Comparison of ENCODE assay signal across 19 mouse cellular contexts in the genomic region with DNA sequence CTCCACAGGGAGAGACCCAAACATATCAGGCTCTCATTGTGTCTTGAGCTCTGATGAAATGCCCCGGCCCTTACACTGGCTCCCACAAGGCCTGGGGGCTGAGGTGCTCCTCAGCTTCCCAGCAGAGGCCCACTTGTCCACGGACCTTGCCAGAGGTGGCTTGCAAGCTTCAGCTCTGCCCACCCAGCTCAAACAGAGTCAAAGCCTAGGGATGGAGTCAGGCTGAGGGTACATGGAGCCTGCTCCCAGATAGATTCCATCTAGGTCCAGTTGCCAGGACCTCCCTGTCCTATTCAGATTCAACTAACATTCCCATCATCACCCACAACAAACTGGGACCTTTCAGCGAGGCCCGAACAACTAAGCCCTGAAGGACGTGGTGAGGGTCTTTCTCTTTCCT. TPM values are rescaled to one million over a fixed set of nuclear protein-coding genes. Genes with fewer than 3 reads are reported as not detected.
DNase-seq lines count a peak whose midpoint lies in the region; ATAC-seq and TF ChIP-seq lines count a peak whose summit lies in the region.
"Had no signal": no experiment of that assay in that cellular context is flagged by ENCODE, and none has a peak within 500 bp of the region (broad histone marks: within the 10 kb centered on the region; RNA-seq: fewer than 3 reads in every experiment).

No protein-coding gene starts in this region.

- ATAC-seq in forebrain, postnatal 0 days = no peak
- no peak for ATAC-seq in liver, embryonic 11.5 days (replicated peaks; ENCODE audit: low FRiP score)
- no peak for ATAC-seq in liver, embryonic 14.5 days (ENCODE audit: insufficient read depth)
- ATAC-seq in megakaryocyte-erythroid progenitor cell, adult 5-6 weeks (replicated peaks; ENCODE audit: low FRiP score, low TSS enrichment, poor library complexity, severe bottlenecking) = no peak

- no peak for DNase-seq in forebrain, embryonic 10.5 days (ENCODE audit: extremely low spot score, low spot score)
- no peak for DNase-seq in forebrain, postnatal 0 days
- no peak for DNase-seq in liver, embryonic 11.5 days (ENCODE audit: low spot score)
- no peak for DNase-seq in liver
- DNase-seq in liver, embryonic 14.5 days (ENCODE audit: low read depth in 3 of 3, low spot score in 3 of 3) = no peak
- no peak for DNase-seq in gastrocnemius, postnatal 36 days
- DNase-seq: adrenal gland, postnatal 14 days; cerebellum, adult 2 months; gastrocnemius, adult 2 months; heart, adult 18-20 months; kidney, adult 8-10 months; kidney, postnatal 36 days; layer of hippocampus, adult 9-11 months; lung, postnatal 10 days; right cerebral cortex, postnatal 4 days; thymus, postnatal 36 days had no signal

- H3K4me3 ChIP-seq in forebrain, embryonic 10.5 days = no peak overlapping the region
- no peak overlapping the region for H3K4me3 ChIP-seq in forebrain, postnatal 0 days (ENCODE audit: low read depth, low read length)
- H3K4me3 ChIP-seq in liver, embryonic 11.5 days (ENCODE audit: low read depth, low read length) = peak overlapping the region; percentile 60
- H3K4me3 ChIP-seq in E14TG2a.4 (replicated peaks; ENCODE audit: low read length) = peak overlapping the region; percentile 45
- H3K4me3 ChIP-seq in liver, embryonic 14.5 days (ENCODE audit: insufficient read depth in 1 of 2, low read depth in 2 of 2, low read length in 2 of 2) = peak overlapping the region; percentile 69 to 80
- H3K4me3 ChIP-seq: gastrocnemius, adult 2 months; neural tube, embryonic 15.5 days had no signal

- H3K27ac ChIP-seq in forebrain, embryonic 10.5 days = peak overlapping the region; percentile 54
- H3K27ac ChIP-seq in forebrain, postnatal 0 days (ENCODE audit: low read depth, low read length) = no peak overlapping the region
- H3K27ac ChIP-seq in liver, embryonic 11.5 days (ENCODE audit: low read depth, low read length) = peak overlapping the region; percentile 99
- H3K27ac ChIP-seq in liver, embryonic 14.5 days = peak overlapping the region; percentile 98
- H3K27ac ChIP-seq: gastrocnemius, adult 2 months; neural tube, embryonic 15.5 days had no signal

- no peak; the same call in 1 of the 2 replicates for TF ChIP-seq EP300 in liver, embryonic 14.5 days (IDR thresholded peaks at IDR 0.05; ENCODE audit: low read depth)

- H3K36me3 ChIP-seq in forebrain, embryonic 10.5 days (replicated peaks) = peaks cover 60% of the 10 kb centered on the region
- peaks cover 38% of the 10 kb centered on the region for H3K36me3 ChIP-seq in forebrain, postnatal 0 days (ENCODE audit: insufficient read depth)
- peaks cover 14% of the 10 kb centered on the region for H3K36me3 ChIP-seq in liver, embryonic 11.5 days (ENCODE audit: control insufficient read depth, insufficient read depth, low read length)
- H3K36me3 ChIP-seq in E14TG2a.4 (ENCODE audit: insufficient read depth, low read length) = peaks cover 44% of the 10 kb centered on the region
- H3K36me3 ChIP-seq in liver, embryonic 14.5 days (replicated peaks; ENCODE audit: control insufficient read depth, insufficient read depth, low read depth) = peaks cover 22% of the 10 kb centered on the region

- H3K4me2 ChIP-seq in forebrain, postnatal 0 days (ENCODE audit: low read depth) = no peak overlapping the region
- H3K4me2 ChIP-seq in liver, embryonic 11.5 days = peak overlapping the region; percentile 76
- peak overlapping the region; percentile 95 for H3K4me2 ChIP-seq in liver, embryonic 14.5 days (ENCODE audit: low read depth)
- H3K4me2 ChIP-seq: neural tube, embryonic 15.5 days had no signal

- intact Hi-C loops in gastrocnemius, postnatal 36 days (cut with DNase I) = no loop called here

- H3K4me1 ChIP-seq in forebrain, embryonic 10.5 days = no peaks in the 10 kb centered on the region; the same call in 1 of the 2 replicates
- H3K4me1 ChIP-seq in forebrain, postnatal 0 days (ENCODE audit: insufficient read depth) = no peaks in the 10 kb centered on the region
- peaks cover 30% of the 10 kb centered on the region for H3K4me1 ChIP-seq in liver, embryonic 11.5 days (replicated peaks; ENCODE audit: control insufficient read depth, insufficient read depth, low read length)
- H3K4me1 ChIP-seq in E14TG2a.4 (replicated peaks; ENCODE audit: low read depth, low read length) = peaks cover 30% of the 10 kb centered on the region
- H3K4me1 ChIP-seq in liver, embryonic 14.5 days (replicated peaks; ENCODE audit: control insufficient read depth in 2 of 2, insufficient read depth in 2 of 2, low read length in 1 of 2) = peaks cover 41 to 52% of the 10 kb centered on the region in 2 experiments
- H3K4me1 ChIP-seq: neural tube, embryonic 15.5 days had no signal

- WGBS in forebrain, embryonic 10.5 days = 77% methylated on average over 5 of the region's 5 CpGs
- WGBS in forebrain, postnatal 0 days = 80% methylated on average over 5 of the region's 5 CpGs
- 61% methylated on average over 5 of the region's 5 CpGs for WGBS in liver, embryonic 11.5 days
- WGBS in liver, embryonic 14.5 days (ENCODE audit: insufficient replicate concordance) = 33% methylated on average over 5 of the region's 5 CpGs

- H3K27me3 ChIP-seq in forebrain, embryonic 10.5 days (ENCODE audit: poor library complexity, severe bottlenecking) = no peaks in the 10 kb centered on the region
- no peaks in the 10 kb centered on the region for H3K27me3 ChIP-seq in forebrain, postnatal 0 days (ENCODE audit: insufficient read depth, low read length)
- H3K27me3 ChIP-seq in liver, embryonic 11.5 days (replicated peaks; ENCODE audit: control insufficient read depth, insufficient read depth, low read length) = no peaks in the 10 kb centered on the region
- H3K27me3 ChIP-seq in E14TG2a.4 (ENCODE audit: insufficient read depth, low read length) = no peaks in the 10 kb centered on the region
- H3K27me3 ChIP-seq in liver, embryonic 14.5 days (ENCODE audit: control insufficient read depth, insufficient read depth, low read length) = no peaks in the 10 kb centered on the region
- H3K27me3 ChIP-seq: neural tube, embryonic 15.5 days had no signal

- H3K9ac ChIP-seq in forebrain, postnatal 0 days = no peak overlapping the region
- peak overlapping the region; percentile 81 for H3K9ac ChIP-seq in liver, embryonic 11.5 days (ENCODE audit: low read depth, low read length)
- H3K9ac ChIP-seq in liver, embryonic 14.5 days (replicated peaks) = peak overlapping the region; percentile 90
- H3K9ac ChIP-seq: neural tube, embryonic 15.5 days had no signal

- TF ChIP-seq CTCF in forebrain, postnatal 0 days (IDR thresholded peaks at IDR 0.05; ENCODE audit: low read depth) = no peak
- no peak for TF ChIP-seq CTCF in E14TG2a.4 (conservative IDR thresholded peaks at IDR 0.05; ENCODE audit: low read length)
- no peak for TF ChIP-seq CTCF in liver, embryonic 14.5 days (IDR thresholded peaks at IDR 0.05; ENCODE audit: low read depth)

- no peaks in the 10 kb centered on the region for H3K9me3 ChIP-seq in forebrain, embryonic 10.5 days
- no peaks in the 10 kb centered on the region for H3K9me3 ChIP-seq in forebrain, postnatal 0 days (ENCODE audit: low read length)
- no peaks in the 10 kb centered on the region for H3K9me3 ChIP-seq in liver, embryonic 11.5 days (ENCODE audit: control insufficient read depth, low read length)
- no peaks in the 10 kb centered on the region for H3K9me3 ChIP-seq in E14TG2a.4 (ENCODE audit: low read length)
- no peaks in the 10 kb centered on the region for H3K9me3 ChIP-seq in liver, embryonic 14.5 days (ENCODE audit: control insufficient read depth, low read length)
- H3K9me3 ChIP-seq: neural tube, embryonic 15.5 days had no signal

RNA-seq across cellular contexts. Expression of a gene that starts 8.2 kb away (rescaled TPM):
- 39.7 and 40.7 TPM in 2 replicates for polyA plus RNA-seq in forebrain, embryonic 10.5 days (2016; fragmentation: Nextera tagmentation; extraction: Ambion mirVana)
- total RNA-seq in forebrain, postnatal 0 days (2014; rRNA removed) = 27.4 and 30.3 TPM in 2 replicates
- 25.5 and 26.7 TPM in 2 replicates for polyA plus RNA-seq in forebrain, postnatal 0 days (2015; fragmentation: Nextera tagmentation; extraction: Ambion mirVana)
- 39.0 and 40.8 TPM in 2 replicates for polyA plus RNA-seq in liver, embryonic 11.5 days (2014; fragmentation: Nextera tagmentation; extraction: Ambion mirVana)
- 9.8 and 10.2 TPM in 2 replicates for polyA plus RNA-seq in liver, embryonic 14.5 days (2012; rRNA removed)
- 14.9 and 16.6 TPM in 2 replicates for polyA plus RNA-seq in liver, embryonic 14.5 days (2014; fragmentation: Nextera tagmentation; extraction: Ambion mirVana)
- 10 to 100 TPM; 21.7 to 22.7 TPM for total RNA-seq in gastrocnemius, postnatal 36 days (2021)
- 26.2 and 32.2 TPM in 2 replicates for total RNA-seq in megakaryocyte-erythroid progenitor cell, adult 5-6 weeks (2014; fragmentation: Nextera tagmentation)
- 34.9 and 36.6 TPM in 2 replicates for total RNA-seq in megakaryocyte-erythroid progenitor cell, adult 5-6 weeks (2017)

RNA-seq across cellular contexts. Expression of a gene that starts 22.5 kb away (rescaled TPM):
- 24.2 and 24.6 TPM in 2 replicates for polyA plus RNA-seq in forebrain, embryonic 10.5 days (2016; fragmentation: Nextera tagmentation; extraction: Ambion mirVana)
- 17.4 and 24.6 TPM in 2 replicates for total RNA-seq in forebrain, postnatal 0 days (2014; rRNA removed)
- 21.9 and 24.0 TPM in 2 replicates for polyA plus RNA-seq in forebrain, postnatal 0 days (2015; fragmentation: Nextera tagmentation; extraction: Ambion mirVana)
- 13.9 and 17.3 TPM in 2 replicates for polyA plus RNA-seq in liver, embryonic 11.5 days (2014; fragmentation: Nextera tagmentation; extraction: Ambion mirVana)
- polyA plus RNA-seq in liver, embryonic 14.5 days (2012; rRNA removed) = 2.5 and 3.1 TPM in 2 replicates
- polyA plus RNA-seq in liver, embryonic 14.5 days (2014; fragmentation: Nextera tagmentation; extraction: Ambion mirVana) = 3.8 and 4.1 TPM in 2 replicates
- total RNA-seq in gastrocnemius, postnatal 36 days (2021) = 1 to 10 TPM; 6.0 to 6.1 TPM
- total RNA-seq in megakaryocyte-erythroid progenitor cell, adult 5-6 weeks (2014; fragmentation: Nextera tagmentation) = 10.2 and 14.3 TPM in 2 replicates
- 1.8 and 3.9 TPM in 2 replicates for total RNA-seq in megakaryocyte-erythroid progenitor cell, adult 5-6 weeks (2017)

RNA-seq across cellular contexts. Expression of a gene that starts 34.2 kb away (rescaled TPM):
- polyA plus RNA-seq in forebrain, embryonic 10.5 days (2016; fragmentation: Nextera tagmentation; extraction: Ambion mirVana) = 72.5 and 72.7 TPM in 2 replicates
- total RNA-seq in forebrain, postnatal 0 days (2014; rRNA removed) = 77.1 and 83.9 TPM in 2 replicates
- 101 and 105 TPM in 2 replicates for polyA plus RNA-seq in forebrain, postnatal 0 days (2015; fragmentation: Nextera tagmentation; extraction: Ambion mirVana)
- polyA plus RNA-seq in liver, embryonic 11.5 days (2014; fragmentation: Nextera tagmentation; extraction: Ambion mirVana) = 44.8 TPM in 2 replicates
- polyA plus RNA-seq in liver, embryonic 14.5 days (2012; rRNA removed) = 17.9 and 18.3 TPM in 2 replicates
- 16.7 and 20.4 TPM in 2 replicates for polyA plus RNA-seq in liver, embryonic 14.5 days (2014; fragmentation: Nextera tagmentation; extraction: Ambion mirVana)
- 10 to 100 TPM; 51.7 to 55.6 TPM for total RNA-seq in gastrocnemius, postnatal 36 days (2021)
- 19.2 and 19.7 TPM in 2 replicates for total RNA-seq in megakaryocyte-erythroid progenitor cell, adult 5-6 weeks (2014; fragmentation: Nextera tagmentation)
- 23.2 and 23.6 TPM in 2 replicates for total RNA-seq in megakaryocyte-erythroid progenitor cell, adult 5-6 weeks (2017)

RNA-seq across cellular contexts. Expression of a gene that starts 39.9 kb away (rescaled TPM):
- polyA plus RNA-seq in forebrain, embryonic 10.5 days (2016; fragmentation: Nextera tagmentation; extraction: Ambion mirVana) = 14.4 and 17.1 TPM in 2 replicates
- 48.4 and 59.2 TPM in 2 replicates for total RNA-seq in forebrain, postnatal 0 days (2014; rRNA removed)
- polyA plus RNA-seq in forebrain, postnatal 0 days (2015; fragmentation: Nextera tagmentation; extraction: Ambion mirVana) = 40.5 and 48.4 TPM in 2 replicates
- polyA plus RNA-seq in liver, embryonic 11.5 days (2014; fragmentation: Nextera tagmentation; extraction: Ambion mirVana) = 23.8 and 24.9 TPM in 2 replicates
- polyA plus RNA-seq in liver, embryonic 14.5 days (2012; rRNA removed) = 8.6 and 9.4 TPM in 2 replicates
- polyA plus RNA-seq in liver, embryonic 14.5 days (2014; fragmentation: Nextera tagmentation; extraction: Ambion mirVana) = 17.3 and 17.8 TPM in 2 replicates
- total RNA-seq in gastrocnemius, postnatal 36 days (2021) = 1 to 10 TPM in 1 of 2 experiments, under 1 TPM in 1; 0.94 to 1.9 TPM
- total RNA-seq in megakaryocyte-erythroid progenitor cell, adult 5-6 weeks (2014; fragmentation: Nextera tagmentation) = 11.8 and 14.4 TPM in 2 replicates
- total RNA-seq in megakaryocyte-erythroid progenitor cell, adult 5-6 weeks (2017) = 9.7 and 14.2 TPM in 2 replicates

Comparison
In these comparisons a context has a peak if more than half of its experiments do, and no peak if none do; other contexts are left out.
1. H3K4me3 ChIP-seq: peak in liver, embryonic 11.5 days (single experiment), E14TG2a.4 (single experiment) and liver, embryonic 14.5 days (2 of 2); none in forebrain, embryonic 10.5 days (single experiment) and forebrain, postnatal 0 days (single experiment).